Mouse (Mus musculus): Measurements from ENCODE around the gene Pmel. TPM values are rescaled to one million over a fixed set of nuclear protein-coding genes. Genes with fewer than 3 reads are reported as not detected.
"Not testable (repeated sequence)": the region's sequence is repeated elsewhere in the genome, so short reads cannot be mapped to it uniquely, and the experiment has no call there.

The Pmel gene
- polyA plus RNA-seq, 1 experiment from 2014 or later: 0.63 TPM

GRCm38 (mm10) chr10:128725466-128725865 is 21.5 kb downstream of the Pmel start:
- H3K4me3 ChIP-seq (ENCODE audit: low read depth, low read length); H3K36me3 ChIP-seq (ENCODE audit: control insufficient read depth, insufficient read depth, low read length); H3K9me3 ChIP-seq (ENCODE audit: control insufficient read depth, low read length); ATAC-seq (ENCODE audit: low read depth); H3K9ac ChIP-seq (replicated peaks; ENCODE audit: low read depth, low read length); H3K4me1 ChIP-seq (ENCODE audit: control insufficient read depth, insufficient read depth, low read length); H3K27ac ChIP-seq (ENCODE audit: low read depth, low read length); H3K4me2 ChIP-seq (ENCODE audit: low read depth, low read length); H3K27me3 ChIP-seq (ENCODE audit: control insufficient read depth, insufficient read depth, low read length): not testable (repeated sequence)
- 94% methylated on average over 3 of the region's 4 CpGs for WGBS

- Histone ChIP-seq H3K27me3 (ENCODE audit: control insufficient read depth, insufficient read depth, low read length) (no peaks in the 10 kb centered on the region), H3K4me3 (ENCODE audit: low read depth, low read length) (no peak overlapping the region), H3K4me1 (ENCODE audit: control insufficient read depth, insufficient read depth, low read length) (no peaks in the 10 kb centered on the region), H3K9ac (replicated peaks; ENCODE audit: low read depth, low read length) (no peak overlapping the region), H3K4me2 (ENCODE audit: low read depth, low read length) (no peak overlapping the region), H3K9me3 (ENCODE audit: control insufficient read depth, low read length) (no peaks in the 10 kb centered on the region), H3K27ac (ENCODE audit: low read depth, low read length) (no peak overlapping the region), H3K36me3 (ENCODE audit: control insufficient read depth, insufficient read depth, low read length) (no peaks in the 10 kb centered on the region)
- 84% methylated on average over 5 of the region's 5 CpGs for WGBS
- no peak for ATAC-seq (ENCODE audit: low read depth)
Observed at GRCm38 (mm10) chr10:128728059-128728458, 24.1 kb downstream of the Pmel start.

GRCm38 (mm10) chr10:128731002-128731433 is 27.0 kb downstream of the Pmel start:
- ATAC-seq (ENCODE audit: low read depth): peak; percentile 28; the same call in 1 of the 2 replicates
- no peaks in the 10 kb centered on the region for H3K36me3 ChIP-seq (ENCODE audit: control insufficient read depth, insufficient read depth, low read length)
- no peak overlapping the region for H3K27ac ChIP-seq (ENCODE audit: low read depth, low read length)
- no peaks in the 10 kb centered on the region for H3K9me3 ChIP-seq (ENCODE audit: control insufficient read depth, low read length)
- 18% methylated on average over 10 of the region's 10 CpGs for WGBS
- no peaks in the 10 kb centered on the region for H3K4me1 ChIP-seq (ENCODE audit: control insufficient read depth, insufficient read depth, low read length)
- no peaks in the 10 kb centered on the region for H3K27me3 ChIP-seq (ENCODE audit: control insufficient read depth, insufficient read depth, low read length)
- H3K4me2 ChIP-seq (ENCODE audit: low read depth, low read length): no peak overlapping the region; the same call in 1 of the 2 replicates
- no peak overlapping the region for H3K9ac ChIP-seq (replicated peaks; ENCODE audit: low read depth, low read length)
- H3K4me3 ChIP-seq (ENCODE audit: low read depth, low read length): no peak overlapping the region

GRCm38 (mm10) chr10:128731992-128732391 is 28.0 kb downstream of the Pmel start:
- Histone ChIP-seq H3K27ac (ENCODE audit: low read depth, low read length) (no peak overlapping the region), H3K27me3 (ENCODE audit: control insufficient read depth, insufficient read depth, low read length) (no peaks in the 10 kb centered on the region), H3K4me2 (ENCODE audit: low read depth, low read length) (no peak overlapping the region), H3K9ac (replicated peaks; ENCODE audit: low read depth, low read length) (no peak overlapping the region), H3K36me3 (ENCODE audit: control insufficient read depth, insufficient read depth, low read length) (no peaks in the 10 kb centered on the region), H3K4me1 (ENCODE audit: control insufficient read depth, insufficient read depth, low read length) (no peaks in the 10 kb centered on the region), H3K9me3 (ENCODE audit: control insufficient read depth, low read length) (no peaks in the 10 kb centered on the region), H3K4me3 (ENCODE audit: low read depth, low read length) (no peak overlapping the region)
- no peak for ATAC-seq (ENCODE audit: low read depth)

GRCm38 (mm10) chr10:128737435-128737834 is 33.4 kb downstream of the Pmel start:
- 4% methylated on average over 15 of the region's 15 CpGs for WGBS
- H3K9ac ChIP-seq (replicated peaks; ENCODE audit: low read depth, low read length): no peak overlapping the region
- H3K27me3 ChIP-seq (ENCODE audit: control insufficient read depth, insufficient read depth, low read length): peaks cover 6% of the 10 kb centered on the region; the same call in 1 of the 2 replicates
- peak; percentile 34; the same call in 1 of the 2 replicates for ATAC-seq (ENCODE audit: low read depth)
- no peaks in the 10 kb centered on the region for H3K4me1 ChIP-seq (ENCODE audit: control insufficient read depth, insufficient read depth, low read length)
- H3K9me3 ChIP-seq (ENCODE audit: control insufficient read depth, low read length): no peaks in the 10 kb centered on the region
- H3K27ac ChIP-seq (ENCODE audit: low read depth, low read length): no peak overlapping the region
- H3K4me3 ChIP-seq (ENCODE audit: low read depth, low read length): no peak overlapping the region
- peak overlapping the region; percentile 31; the same call in 1 of the 2 replicates for H3K4me2 ChIP-seq (ENCODE audit: low read depth, low read length)
- no peaks in the 10 kb centered on the region for H3K36me3 ChIP-seq (ENCODE audit: control insufficient read depth, insufficient read depth, low read length)

- peaks cover 12% of the 10 kb centered on the region for H3K27me3 ChIP-seq (ENCODE audit: control insufficient read depth, insufficient read depth, low read length)
- no peak overlapping the region for H3K27ac ChIP-seq (ENCODE audit: low read depth, low read length)
- WGBS: 80% methylated on average over 2 of the region's 2 CpGs
- no peak overlapping the region for H3K4me2 ChIP-seq (ENCODE audit: low read depth, low read length)
- H3K9ac ChIP-seq (replicated peaks; ENCODE audit: low read depth, low read length): no peak overlapping the region
- no peak overlapping the region for H3K4me3 ChIP-seq (ENCODE audit: low read depth, low read length)
- peaks cover 4% of the 10 kb centered on the region; the same call in 1 of the 2 replicates for H3K4me1 ChIP-seq (ENCODE audit: control insufficient read depth, insufficient read depth, low read length)
- no peaks in the 10 kb centered on the region for H3K9me3 ChIP-seq (ENCODE audit: control insufficient read depth, low read length)
- no peaks in the 10 kb centered on the region for H3K36me3 ChIP-seq (ENCODE audit: control insufficient read depth, insufficient read depth, low read length)
- no peak for ATAC-seq (ENCODE audit: low read depth)
Observed at GRCm38 (mm10) chr10:128740296-128740695, 36.3 kb downstream of the Pmel start.

GRCm38 (mm10) chr10:128742616-128743015 is 38.6 kb downstream of the Pmel start:
- Histone ChIP-seq H3K4me2 (ENCODE audit: low read depth, low read length) (no peak overlapping the region; the same call in 1 of the 2 replicates), H3K27me3 (ENCODE audit: control insufficient read depth, insufficient read depth, low read length) (peaks cover 12% of the 10 kb centered on the region), H3K4me3 (ENCODE audit: low read depth, low read length) (no peak overlapping the region), H3K9me3 (ENCODE audit: control insufficient read depth, low read length) (no peaks in the 10 kb centered on the region), H3K4me1 (ENCODE audit: control insufficient read depth, insufficient read depth, low read length) (peaks cover 7% of the 10 kb centered on the region; the same call in 1 of the 2 replicates), H3K9ac (replicated peaks; ENCODE audit: low read depth, low read length) (no peak overlapping the region), H3K36me3 (ENCODE audit: control insufficient read depth, insufficient read depth, low read length) (no peaks in the 10 kb centered on the region), H3K27ac (ENCODE audit: low read depth, low read length) (no peak overlapping the region)
- WGBS: 48% methylated on average over 4 of the region's 4 CpGs
- ATAC-seq (ENCODE audit: low read depth): no peak

GRCm38 (mm10) chr10:128743235-128743634 is 39.2 kb downstream of the Pmel start:
- Histone ChIP-seq H3K4me3 (ENCODE audit: low read depth, low read length) (peak overlapping the region; percentile 59), H3K9me3 (ENCODE audit: control insufficient read depth, low read length) (no peaks in the 10 kb centered on the region), H3K36me3 (ENCODE audit: control insufficient read depth, insufficient read depth, low read length) (no peaks in the 10 kb centered on the region), H3K4me2 (ENCODE audit: low read depth, low read length) (peak overlapping the region; percentile 91), H3K9ac (replicated peaks; ENCODE audit: low read depth, low read length) (peak overlapping the region; percentile 68; the same call in 1 of the 2 replicates), H3K27ac (ENCODE audit: low read depth, low read length) (no peak overlapping the region), H3K27me3 (ENCODE audit: control insufficient read depth, insufficient read depth, low read length) (peaks cover 12% of the 10 kb centered on the region), H3K4me1 (ENCODE audit: control insufficient read depth, insufficient read depth, low read length) (peaks cover 7% of the 10 kb centered on the region; the same call in 1 of the 2 replicates)
- 6% methylated on average over 7 of the region's 7 CpGs for WGBS
- no peak for ATAC-seq (ENCODE audit: low read depth)

GRCm38 (mm10) chr10:128743791-128744191 is 39.8 kb downstream of the Pmel start:
- under 1% methylated on average over 37 of the region's 37 CpGs for WGBS
- Histone ChIP-seq H3K27ac (ENCODE audit: low read depth, low read length) (no peak overlapping the region), H3K27me3 (ENCODE audit: control insufficient read depth, insufficient read depth, low read length) (peaks cover 12% of the 10 kb centered on the region)

More at GRCm38 (mm10) chr10:128743791-128744191, 39.8 kb downstream of the Pmel start:
- Histone ChIP-seq H3K9me3 (ENCODE audit: control insufficient read depth, low read length) (no peaks in the 10 kb centered on the region), H3K9ac (replicated peaks; ENCODE audit: low read depth, low read length) (peak overlapping the region; percentile 68), H3K4me2 (ENCODE audit: low read depth, low read length) (peak overlapping the region; percentile 91), H3K4me3 (ENCODE audit: low read depth, low read length) (peak overlapping the region; percentile 59), H3K4me1 (ENCODE audit: control insufficient read depth, insufficient read depth, low read length) (peaks cover 7% of the 10 kb centered on the region; the same call in 1 of the 2 replicates), H3K36me3 (ENCODE audit: control insufficient read depth, insufficient read depth, low read length) (no peaks in the 10 kb centered on the region)
- ATAC-seq (ENCODE audit: low read depth): 0 out of 2 replicates have a peak, but pooled peaks have one; percentile 13
